Mouse (Mus musculus): ENCODE data around the gene Ccdc162. TPM values are rescaled to one million over a fixed set of nuclear protein-coding genes. Genes with fewer than 3 reads are reported as not detected.

Gene Ccdc162
- 0.66 TPM for polyA plus RNA-seq (2017; shearing (Covaris generic))

DNA sequence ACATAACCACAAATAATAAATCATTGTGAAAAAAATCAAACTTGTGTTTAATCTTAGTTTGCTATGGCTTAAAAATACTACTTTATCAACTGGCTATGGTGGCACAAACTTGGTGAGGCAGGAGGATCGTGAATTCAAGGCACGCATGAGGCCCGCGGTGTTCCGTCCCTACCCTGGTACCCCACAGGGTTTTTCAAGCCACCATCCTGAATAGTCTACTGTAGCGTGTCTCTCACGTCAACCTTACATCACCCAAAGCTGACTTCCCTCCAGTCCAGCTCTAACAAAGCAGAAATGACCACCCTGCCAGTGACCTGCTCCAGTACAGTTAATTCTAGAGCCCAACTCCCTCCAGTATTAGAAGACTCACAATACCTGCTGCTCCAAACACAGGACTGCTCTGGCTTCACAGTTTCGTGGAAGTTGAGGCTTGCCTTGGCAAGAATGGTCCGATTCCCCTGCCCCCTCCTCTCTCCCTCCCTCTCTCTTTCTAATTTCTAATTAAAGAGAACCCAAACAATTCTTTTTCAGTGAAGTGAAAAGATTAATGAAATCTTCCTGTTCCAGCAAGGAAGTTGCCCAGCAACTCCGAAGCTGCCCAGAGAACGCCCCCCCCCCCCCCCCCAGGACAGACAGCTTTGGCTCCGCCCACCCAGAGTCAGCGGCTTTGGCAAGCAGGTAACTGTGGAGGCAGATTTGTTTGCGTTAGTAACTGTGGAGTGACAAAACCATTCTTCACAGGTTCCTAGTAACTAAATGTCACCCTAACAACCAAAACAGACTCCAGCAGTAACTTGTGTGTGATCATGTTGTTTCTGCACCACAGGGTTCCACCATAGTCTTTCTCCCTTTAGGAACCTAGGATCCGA, at the start of gene Ccdc162:
Gene Ccdc162, minus strand, starts transcription at position 606 of the 869 bp plus-strand sequence.

DNA sequence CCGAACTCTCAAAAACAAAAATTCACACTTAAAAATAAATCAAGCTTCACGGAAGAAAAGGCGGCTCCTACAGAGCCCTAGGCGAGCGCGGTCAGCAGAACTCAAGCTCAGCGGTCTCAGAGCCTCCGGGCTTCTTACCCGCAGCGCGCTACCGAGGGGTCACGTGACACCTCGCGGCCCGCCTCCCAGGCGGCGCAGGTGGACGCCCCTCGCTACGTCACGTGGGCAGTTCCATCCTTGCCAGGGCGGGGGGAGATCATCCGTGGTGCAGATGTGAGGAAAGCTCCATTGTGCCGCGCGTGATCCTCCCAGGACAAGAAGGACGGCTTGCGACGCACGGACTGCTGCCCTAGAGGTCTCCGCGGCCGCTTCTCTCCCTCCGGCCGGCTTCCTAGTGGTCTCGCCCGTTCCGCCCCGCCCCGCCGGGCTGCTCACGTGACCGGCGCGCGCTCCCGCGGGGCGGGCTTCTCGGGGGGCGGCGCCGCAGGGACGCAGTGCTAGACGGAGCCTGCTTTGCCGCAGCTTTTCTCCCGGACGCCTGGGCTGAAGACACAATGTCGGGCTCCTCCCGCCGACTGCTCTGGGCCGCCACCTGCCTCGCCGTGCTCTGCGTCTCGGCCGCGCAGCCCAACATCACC, 197.3 kb downstream of the Ccdc162 start, which contains the start of gene Cd164:
Gene Cd164, plus strand, starts transcription at position 434 of the 638 bp plus-strand sequence.

DNA sequence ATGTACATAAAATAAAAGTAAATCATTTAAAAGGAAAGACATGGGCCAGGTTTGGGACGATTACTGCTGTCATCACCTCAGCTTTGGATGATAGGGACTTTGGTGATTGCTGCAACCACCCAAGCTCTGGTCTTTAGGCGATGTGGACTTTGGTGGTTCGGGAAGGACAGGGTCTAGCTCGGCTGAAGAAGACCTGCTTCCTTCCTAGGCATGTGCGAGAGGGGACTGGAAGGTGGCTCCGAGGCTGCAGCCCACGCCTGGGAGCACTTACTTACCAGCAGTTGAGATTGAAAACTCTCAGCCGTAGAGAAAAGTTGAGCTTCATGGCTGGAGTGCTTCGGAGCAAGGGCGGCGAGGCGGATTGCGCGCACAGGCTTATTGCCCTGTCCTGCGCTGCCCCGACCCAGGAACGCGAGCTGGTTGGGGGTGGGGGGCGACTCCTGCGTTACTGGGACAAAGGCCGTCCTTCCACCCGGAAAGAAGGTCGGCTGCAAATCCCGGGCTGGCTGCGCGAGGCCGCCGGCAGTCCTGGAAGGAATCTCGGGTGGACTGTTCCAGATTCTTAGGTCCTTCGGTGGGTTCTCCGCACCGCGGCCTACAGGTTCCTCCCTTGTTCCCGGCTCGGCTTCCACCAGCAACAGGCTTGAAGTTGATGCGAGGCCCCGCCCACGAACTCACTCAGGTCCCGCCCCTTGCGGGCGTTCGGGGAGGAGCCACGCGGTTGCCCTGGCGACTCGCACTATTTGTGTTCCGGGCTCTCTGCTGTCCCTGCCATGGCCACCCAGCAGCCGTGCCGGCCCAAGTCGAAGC, 226.5 kb downstream of the Ccdc162 start, which contains the start of the genes Smpd2 and Ppil6:
Gene Smpd2, minus strand, starts transcription at position 662 of the 810 bp plus-strand sequence.
Gene Ppil6, plus strand, starts transcription at position 732 of the 810 bp plus-strand sequence.

Other genes with a start within 250 kb of the Ccdc162 start
- 122 TPM for gene Mical1, start 240.3 kb downstream of the Ccdc162 start, polyA plus RNA-seq (2017; shearing (Covaris generic))
- 49.3 TPM for gene Smpd2, start 226.3 kb downstream of the Ccdc162 start, polyA plus RNA-seq (2017; shearing (Covaris generic))
- gene Ppil6, start 226.2 kb downstream of the Ccdc162 start, polyA plus RNA-seq (2017; shearing (Covaris generic)), result not detected
- 266 TPM for gene Cd164, start 197.2 kb downstream of the Ccdc162 start, polyA plus RNA-seq (2017; shearing (Covaris generic))
- 17.2 TPM for gene Cep57l1, start 93.2 kb upstream of the Ccdc162 start, polyA plus RNA-seq (2017; shearing (Covaris generic))
- 207 TPM for gene Sesn1, start 93.3 kb upstream of the Ccdc162 start, polyA plus RNA-seq (2017; shearing (Covaris generic))